Mouse (Mus musculus) spleen, adult 2 months (tissue): Measurements from ENCODE around the gene Ost4. TPM values are rescaled to one million over a fixed set of nuclear protein-coding genes. Genes with fewer than 3 reads are reported as not detected.

Experiments used
- DNase-seq, 2 experiments: peaks; one replicate each; pipeline versions ENCODE4 v3.0.0 to v3.0.0-alpha.2; 2012 to 2021; ENCODE audit warnings: low spot score in 2 of 2, low read depth in 1 of 2
- H3K27ac ChIP-seq: fragments of 200-500 bp; 2 replicates; pipeline ENCODE4 v1.5.1; 2012; ENCODE audit warnings: low read length, inconsistent platforms; ENCODE audit not compliant: insufficient read depth
- H3K27me3 ChIP-seq: fragments of 200-500 bp; 2 replicates; pipeline ENCODE4 v1.6.1; 2012; ENCODE audit warnings: mild to moderate bottlenecking, moderate library complexity, low read length, inconsistent platforms; ENCODE audit not compliant: control insufficient read depth, insufficient read depth
- H3K36me3 ChIP-seq: fragments of 200-500 bp; 2 replicates; pipeline ENCODE4 v1.6.1; 2012; ENCODE audit warnings: mild to moderate bottlenecking, low read length, inconsistent platforms; ENCODE audit not compliant: control insufficient read depth, insufficient read depth
- H3K4me1 ChIP-seq: fragments of 200-500 bp; 2 replicates; pipeline ENCODE4 v1.6.1; 2011; ENCODE audit warnings: inconsistent platforms; ENCODE audit not compliant: control insufficient read depth, insufficient read depth, insufficient read length
- H3K4me3 ChIP-seq: fragments of 200-500 bp; 2 replicates; pipeline ENCODE4 v1.5.1; 2011; ENCODE audit warnings: mild to moderate bottlenecking, inconsistent platforms; ENCODE audit not compliant: insufficient read depth, insufficient read length; ENCODE audit errors: extremely low read depth
- CTCF ChIP-seq: fragments of 200-500 bp; IDR thresholded peaks from 2 replicates; pipeline ENCODE4 v1.5.1; 2011; ENCODE audit warnings: mild to moderate bottlenecking, inconsistent platforms; ENCODE audit not compliant: insufficient read depth, insufficient read length, insufficient replicate concordance; ENCODE audit errors: extremely low read depth
- POLR2A ChIP-seq: fragments of 200-500 bp; IDR thresholded peaks from 2 replicates; pipeline ENCODE4 v1.6.1; 2011; ENCODE audit warnings: low read depth, low read length, inconsistent platforms
- WGBS: fragments of 180-500 bp; shearing (Covaris S2); methylation state at CpG from one replicate; pipeline ENCODE4 v1.1.7; 2018; 5-methylcytosine and 5-hydroxymethylcytosine counted together
- polyA plus RNA-seq: library from polyadenylated mRNA; depleted of rRNA; stranded (reverse); fragments of >200 nt; gene quantifications from 2 replicates; pipeline ENCODE4 v1.2.3, GENCODE M21; 2012

Gene Ost4
- polyA plus RNA-seq, 1 experiment: 143 TPM

DNA sequence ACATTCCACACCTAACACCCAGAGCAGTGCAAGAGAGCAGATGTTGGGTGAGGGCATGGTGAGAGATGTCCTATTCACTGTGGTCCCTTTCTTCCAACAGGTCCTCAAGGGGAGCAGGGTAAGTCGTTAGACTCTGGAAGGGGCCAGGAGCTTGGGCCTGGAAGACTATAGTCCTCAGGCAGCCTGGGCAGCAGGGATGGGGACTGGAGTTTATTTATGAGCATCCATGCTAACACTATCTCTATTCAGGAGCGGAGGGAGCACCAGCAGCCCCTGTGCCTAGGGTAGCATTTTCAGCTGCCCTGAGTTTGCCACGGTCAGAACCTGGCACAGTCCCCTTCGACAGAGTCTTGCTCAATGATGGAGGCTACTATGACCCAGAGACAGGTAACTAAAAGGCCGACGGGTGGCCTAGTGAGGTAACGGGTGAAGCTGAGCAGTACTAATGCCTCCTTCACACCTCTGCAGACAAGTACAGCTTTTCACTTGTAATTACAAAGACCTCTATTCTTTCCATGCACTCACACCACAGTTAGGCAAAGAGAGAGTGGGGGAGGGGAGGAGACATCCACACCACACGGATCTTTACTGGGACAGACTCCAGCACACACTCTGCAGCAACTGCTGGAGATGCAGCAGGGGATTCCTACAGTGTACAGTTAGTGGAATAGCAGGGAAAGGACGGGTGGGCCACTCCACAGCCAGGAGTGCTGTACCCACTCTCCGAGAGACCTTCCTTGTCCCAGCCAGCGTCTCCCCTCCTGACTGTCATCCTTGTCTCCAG is 12.4 kb upstream of the Ost4 start:
- peaks cover 8% of the 10 kb centered on the region; the same call in 1 of the 2 replicates for H3K4me1 ChIP-seq
- 83% methylated on average over 11 of the region's 11 CpGs for WGBS
- H3K27me3 ChIP-seq: no peaks in the 10 kb centered on the region
- no peak for DNase-seq
- TF ChIP-seq POLR2A: no peak
- no peak for TF ChIP-seq CTCF
- H3K27ac ChIP-seq: no peak overlapping the region
- no peaks in the 10 kb centered on the region for H3K36me3 ChIP-seq
- no peak overlapping the region for H3K4me3 ChIP-seq

DNA sequence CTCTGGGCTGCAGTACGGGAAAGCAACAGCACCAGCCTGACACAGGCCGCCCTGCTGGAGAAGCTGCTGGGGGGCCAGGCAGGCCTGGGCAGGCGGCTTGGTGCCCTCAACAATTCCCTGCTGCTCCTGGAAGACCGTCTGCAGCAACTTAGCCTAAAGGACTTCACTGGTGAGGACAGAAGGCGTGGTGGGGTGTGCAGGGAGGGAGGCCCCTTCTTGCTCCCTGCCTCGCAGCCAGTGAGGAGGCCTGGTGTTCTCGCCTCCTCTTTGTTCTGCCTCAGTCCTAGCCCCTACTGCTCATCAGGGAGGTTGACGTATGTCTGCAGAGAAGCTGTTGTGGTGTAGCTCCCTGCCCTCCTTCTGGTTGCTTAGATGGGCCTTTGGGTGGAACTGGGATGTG is 11.1 kb upstream of the Ost4 start:
- Histone ChIP-seq H3K27me3 (no peaks in the 10 kb centered on the region), H3K4me1 (peaks cover 8% of the 10 kb centered on the region; the same call in 1 of the 2 replicates), H3K36me3 (no peaks in the 10 kb centered on the region), H3K4me3 (no peak overlapping the region), H3K27ac (no peak overlapping the region)
- DNase-seq: no peak
- TF ChIP-seq POLR2A: no peak
- 92% methylated on average over 8 of the region's 8 CpGs for WGBS

DNA sequence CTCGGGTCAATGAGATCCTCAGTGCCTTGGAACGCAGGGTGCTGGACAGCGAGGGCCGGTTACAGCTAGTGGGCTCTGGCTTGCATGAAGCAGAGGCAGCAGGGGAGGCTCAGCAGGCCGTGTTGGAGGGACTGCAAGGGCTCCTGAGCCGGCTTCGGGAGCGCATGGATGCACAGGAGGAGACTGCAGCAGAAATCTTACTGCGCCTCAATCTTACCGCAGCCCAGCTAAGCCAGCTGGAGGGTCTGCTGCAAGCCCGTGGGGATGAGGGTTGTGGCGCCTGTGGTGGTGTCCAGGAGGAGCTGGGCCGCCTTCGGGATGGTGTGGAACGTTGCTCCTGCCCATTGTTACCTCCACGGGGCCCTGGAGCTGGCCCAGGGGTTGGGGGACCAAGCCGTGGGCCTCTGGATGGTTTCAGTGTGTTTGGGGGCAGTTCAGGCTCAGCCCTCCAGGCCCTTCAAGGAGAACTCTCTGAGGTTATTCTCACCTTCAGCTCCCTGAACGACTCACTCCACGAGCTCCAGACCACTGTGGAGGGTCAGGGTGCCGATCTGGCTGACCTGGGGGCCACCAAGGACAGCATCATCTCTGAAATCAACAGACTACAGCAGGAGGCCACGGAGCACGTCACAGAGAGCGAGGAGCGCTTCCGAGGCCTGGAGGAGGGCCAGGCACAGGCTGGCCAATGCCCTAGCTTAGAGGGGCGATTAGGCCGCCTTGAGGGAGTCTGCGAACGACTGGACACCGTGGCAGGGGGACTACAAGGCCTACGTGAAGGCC is 10.5 kb upstream of the Ost4 start:
- no peak overlapping the region for H3K4me3 ChIP-seq
- no peak overlapping the region for H3K27ac ChIP-seq
- H3K36me3 ChIP-seq: no peaks in the 10 kb centered on the region
- WGBS: 92% methylated on average over 31 of the region's 31 CpGs
- DNase-seq: no peak
- H3K27me3 ChIP-seq: no peaks in the 10 kb centered on the region
- peaks cover 8% of the 10 kb centered on the region; the same call in 1 of the 2 replicates for H3K4me1 ChIP-seq
- TF ChIP-seq CTCF (no peak), POLR2A (no peak)

DNA sequence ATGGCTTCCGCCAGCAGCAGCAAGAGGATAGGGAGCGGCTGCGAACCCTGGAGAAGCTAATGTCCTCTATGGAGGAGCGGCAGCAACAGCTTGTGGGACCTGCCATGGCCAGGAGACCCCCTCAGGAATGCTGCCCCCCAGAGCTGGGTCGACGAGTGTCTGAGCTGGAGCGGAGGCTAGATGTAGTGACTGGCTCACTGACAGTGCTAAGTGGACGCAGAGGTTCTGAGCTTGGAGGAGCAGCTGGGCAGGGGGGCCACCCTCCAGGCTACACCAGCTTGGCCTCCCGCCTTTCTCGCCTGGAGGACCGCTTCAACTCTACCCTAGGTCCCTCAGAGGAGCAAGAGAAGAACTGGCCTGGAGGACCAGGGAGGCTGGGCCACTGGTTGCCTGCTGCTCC is 9.8 kb upstream of the Ost4 start:
- no peak for DNase-seq
- H3K4me1 ChIP-seq: peaks cover 8% of the 10 kb centered on the region; the same call in 1 of the 2 replicates
- H3K4me3 ChIP-seq: no peak overlapping the region
- H3K27me3 ChIP-seq: no peaks in the 10 kb centered on the region
- TF ChIP-seq CTCF (no peak), POLR2A (no peak)
- 0 out of 2 replicates have a peak overlapping the region, but pooled peaks have one; percentile 7 for H3K27ac ChIP-seq
- 92% methylated on average over 11 of the region's 11 CpGs for WGBS
- H3K36me3 ChIP-seq: no peaks in the 10 kb centered on the region

DNA sequence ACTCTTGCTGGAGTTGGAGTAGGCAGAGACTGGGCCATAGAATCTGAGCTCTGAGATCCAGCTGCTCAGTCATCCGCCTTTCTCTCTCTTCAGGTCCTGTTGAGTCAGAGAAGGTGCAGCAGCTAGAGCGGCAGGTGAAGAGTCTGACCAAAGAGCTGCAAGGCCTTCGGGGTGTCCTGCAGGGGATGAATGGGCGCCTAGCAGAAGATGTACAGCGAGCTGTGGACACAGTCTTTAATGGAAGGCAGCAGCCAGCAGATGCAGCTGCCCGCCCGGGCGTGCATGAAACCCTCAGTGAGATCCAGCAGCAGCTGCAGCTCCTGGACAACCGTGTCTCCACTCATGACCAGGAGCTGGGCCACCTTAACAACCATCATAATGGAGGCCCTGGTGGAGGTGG is 9.3 kb upstream of the Ost4 start:
- no peak for DNase-seq
- H3K27me3 ChIP-seq: no peaks in the 10 kb centered on the region
- H3K36me3 ChIP-seq: no peaks in the 10 kb centered on the region
- TF ChIP-seq POLR2A (no peak), CTCF (no peak)
- WGBS: 91% methylated on average over 9 of the region's 9 CpGs
- H3K4me1 ChIP-seq: peaks cover 5% of the 10 kb centered on the region; the same call in 1 of the 2 replicates
- H3K27ac ChIP-seq: peak overlapping the region; percentile 24
- H3K4me3 ChIP-seq: no peak overlapping the region

DNA sequence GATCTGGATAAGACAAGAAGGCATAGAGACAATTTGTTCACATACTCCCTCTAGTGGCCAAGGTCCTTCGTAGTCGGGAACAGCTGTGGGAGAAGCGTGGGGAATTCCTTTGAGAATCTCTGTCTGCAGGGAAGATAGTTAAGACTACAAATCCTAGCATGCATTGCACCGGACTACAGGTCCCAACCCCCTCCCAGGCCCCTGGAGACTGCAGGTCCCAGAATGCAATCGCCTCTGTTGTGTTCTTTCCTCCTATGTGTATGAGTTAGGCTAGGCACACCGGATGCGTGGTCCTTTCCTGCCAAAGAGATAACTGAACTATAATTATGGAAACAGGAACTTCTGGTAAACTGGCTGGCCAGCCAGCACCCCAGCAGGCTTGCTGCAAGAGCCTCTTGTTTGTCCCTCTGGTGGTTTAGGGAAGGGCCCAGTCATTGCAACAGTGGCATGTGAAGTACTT is 8.4 kb upstream of the Ost4 start:
- peak in 1 of 2 experiments; percentile 53 for DNase-seq
- peak; percentile 50; the same call in 1 of the 2 replicates for TF ChIP-seq CTCF
- no peak for TF ChIP-seq POLR2A
- Histone ChIP-seq H3K4me3 (no peak overlapping the region), H3K27ac (peak overlapping the region; percentile 24; the same call in 1 of the 2 replicates), H3K27me3 (no peaks in the 10 kb centered on the region), H3K36me3 (no peaks in the 10 kb centered on the region), H3K4me1 (peaks cover 5% of the 10 kb centered on the region; the same call in 1 of the 2 replicates)
- WGBS: 4% methylated on average over 7 of the region's 7 CpGs
